ENCODE assay signal across 8 mouse cellular contexts in the genomic region with DNA sequence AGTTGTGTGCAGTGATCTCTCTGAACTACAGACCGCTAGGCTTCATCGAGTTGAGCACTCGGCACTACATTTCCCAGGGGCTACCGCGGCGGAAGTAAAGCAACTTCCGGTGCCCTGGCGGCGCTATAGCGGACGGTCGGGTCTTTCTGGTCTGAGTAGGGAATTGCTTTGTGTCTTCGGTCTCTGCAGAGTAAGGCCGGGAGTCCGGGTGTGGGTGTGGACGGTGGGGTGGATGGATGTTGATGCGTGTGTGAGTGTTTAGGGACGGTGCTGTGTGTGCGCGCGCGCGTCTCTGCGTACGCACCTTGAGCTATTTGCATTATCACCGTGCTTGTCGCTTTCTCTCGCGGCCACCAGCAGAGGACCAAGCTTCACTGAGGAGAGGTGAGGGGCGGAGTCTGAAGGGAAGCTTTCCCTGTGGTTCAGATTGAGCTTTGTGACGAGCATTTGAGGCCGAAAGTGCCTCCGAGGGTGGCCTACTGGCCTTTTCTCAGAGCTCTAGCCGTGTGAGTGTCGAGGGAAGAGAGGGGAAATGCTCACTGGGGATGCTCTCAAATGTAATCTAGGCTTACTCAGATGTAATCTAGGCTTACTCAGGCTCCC. TPM values are rescaled to one million over a fixed set of nuclear protein-coding genes. Genes with fewer than 3 reads are reported as not detected.
A peak's percentile ranks its signal among the peaks of the same experiment; 100 is the strongest.
DNase-seq lines count a peak whose midpoint lies in the region; ATAC-seq lines count a peak whose summit lies in the region.

A gene (plus strand): TSS at position 109 of the 603 bp plus-strand sequence.

- DNase-seq in T-cell, adult 2 months (ENCODE audit: low spot score) = peak; percentile 85
- DNase-seq in cerebellum, postnatal 36 days = peak; percentile 84 to 87
- peak; percentile 89 to 91 for DNase-seq in frontal cortex, postnatal 36 days (ENCODE audit: low spot score in 2 of 2)
- DNase-seq in left cerebral cortex, adult 11 months (ENCODE audit: low spot score) = peak; percentile 77
- DNase-seq in lung, postnatal 4 days = peak; percentile 88 to 89
- DNase-seq in retina, postnatal 7 days (ENCODE audit: low read depth, low spot score) = peak; percentile 77
- peak; percentile 74 for DNase-seq in urinary bladder, adult 2 months (ENCODE audit: low spot score)

- H3K4me1 ChIP-seq in hindbrain, embryonic 15.5 days (replicated peaks) = peaks cover 39% of the 10 kb centered on the region

- no peaks in the 10 kb centered on the region for H3K27me3 ChIP-seq in hindbrain, embryonic 15.5 days

- peak within 1 kb of the TSS; percentile 96 for H3K27ac ChIP-seq in hindbrain, embryonic 15.5 days (replicated peaks)

- H3K36me3 ChIP-seq in hindbrain, embryonic 15.5 days = no peaks in the 10 kb centered on the region

- under 1% methylated on average over 35 of the region's 35 CpGs for WGBS in hindbrain, embryonic 15.5 days

- ATAC-seq in hindbrain, embryonic 15.5 days (ENCODE audit: low FRiP score, low read depth) = peak; percentile 93

- H3K4me2 ChIP-seq in hindbrain, embryonic 15.5 days = peak within 1 kb of the TSS; percentile 61

- H3K9me3 ChIP-seq in hindbrain, embryonic 15.5 days = no peaks in the 10 kb centered on the region

- H3K9ac ChIP-seq in hindbrain, embryonic 15.5 days = peak within 1 kb of the TSS; percentile 87

- peak within 1 kb of the TSS; percentile 68 for H3K4me3 ChIP-seq in hindbrain, embryonic 15.5 days

RNA-seq across cellular contexts. Expression of the gene that starts here (rescaled TPM):
- polyA plus RNA-seq in hindbrain, embryonic 15.5 days (2015; fragmentation: Nextera tagmentation; extraction: Ambion mirVana) = 97.5 and 99.8 TPM in 2 replicates
- 6.3 and 8.1 TPM in 2 replicates for polyA plus RNA-seq in urinary bladder, adult 2 months (2012; rRNA removed)

Comparison
In these comparisons a context has a peak if more than half of its experiments do, and no peak if none do; other contexts are left out.
1. Peak in every context shown above with its lines: DNase-seq, ATAC-seq, H3K4me3 ChIP-seq and H3K27ac ChIP-seq.
2. RNA of the gene that starts here (polyA plus RNA-seq): 97.5 to 99.8 TPM in hindbrain, embryonic 15.5 days; 6.3 to 8.1 TPM in urinary bladder, adult 2 months; every median in the first group is over 10 times any median in the second.